ENCODE assay signal across 25 mouse cellular contexts in the genomic region with DNA sequence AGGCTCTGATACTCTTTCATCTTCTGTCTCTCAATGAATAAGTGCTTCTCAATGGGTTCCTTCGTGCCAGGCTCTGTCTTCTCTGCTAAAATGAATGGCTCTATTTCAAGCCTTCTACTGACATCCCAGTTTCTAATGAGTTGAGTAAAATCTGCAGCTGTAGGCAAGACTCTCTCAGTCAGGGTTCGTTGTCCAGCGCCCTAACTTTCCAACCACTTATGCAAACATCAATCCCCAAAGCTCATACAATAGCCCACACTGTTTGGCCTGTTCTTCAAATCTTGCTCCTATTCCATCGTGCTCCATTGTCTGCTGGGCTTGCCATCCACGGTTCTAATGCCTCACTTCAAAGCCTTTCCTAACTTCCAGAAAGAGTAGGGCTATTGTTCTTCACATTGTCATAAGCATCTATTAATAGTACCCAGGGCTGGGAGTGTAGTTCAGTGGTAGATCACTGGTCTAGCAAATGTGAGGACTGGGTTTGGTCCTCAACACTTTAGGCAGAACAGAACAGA.
DNase-seq lines count a peak whose midpoint lies in the region; TF ChIP-seq lines count a peak whose summit lies in the region.
"Had no signal": no experiment of that assay in that cellular context is flagged by ENCODE, and none has a peak within 500 bp of the region (broad histone marks: within the 10 kb centered on the region; RNA-seq: fewer than 3 reads in every experiment).

No protein-coding gene starts in this region.

- intact Hi-C loops in left cerebral cortex, adult 2 months (cut with DNase I) = loop anchor here (2.0 to 10.0 kb wide), 3 partner anchors 156 to 379 kb away; partner anchors contain the start of gene 1700056E22Rik

- H3K27ac ChIP-seq in left cerebral cortex, adult 2 months = no peak overlapping the region
- H3K27ac ChIP-seq: forebrain, embryonic 13.5 days; hindbrain, embryonic 10.5 days; hindbrain, embryonic 15.5 days; kidney, embryonic 15.5 days; limb, embryonic 10.5 days; limb, embryonic 15.5 days; liver, embryonic 13.5 days; macrophage; midbrain, embryonic 13.5 days had no signal

- peak; percentile 2 for DNase-seq in cerebellum, adult 11-12 months
- DNase-seq in cerebellum, postnatal 25 days = no peak
- DNase-seq in heart, adult 11 months = peak; percentile 60
- no peak for DNase-seq in heart, adult 8-10 months (ENCODE audit: low spot score)
- DNase-seq in left cerebral cortex, adult 9 months (ENCODE audit: low spot score in 2 of 2) = peak; percentile 10 to 16
- no peak for DNase-seq in left cerebral cortex, adult 2 months (ENCODE audit: extremely low spot score in 1 of 2, low spot score in 2 of 2)
- peak; percentile 42 for DNase-seq in layer of hippocampus, adult 9-11 months
- no peak for DNase-seq in ovary, postnatal 14 days (ENCODE audit: low spot score)
- DNase-seq: adrenal gland, adult 8-10 months; cerebellum, adult 11 months; cerebellum, postnatal 36 days; heart, postnatal 14 days; kidney, adult 18-20 months; kidney, postnatal 25 days; liver, embryonic 13.5 days; lung, adult 18-20 months had no signal

- TF ChIP-seq CTCF in left cerebral cortex, adult 2 months (IDR thresholded peaks at IDR 0.05) = no peak

- H3K4me3 ChIP-seq in left cerebral cortex, adult 2 months = no peak overlapping the region
- H3K4me3 ChIP-seq: forebrain, embryonic 13.5 days; hindbrain, embryonic 10.5 days; hindbrain, embryonic 15.5 days; kidney, embryonic 15.5 days; limb, embryonic 10.5 days; limb, embryonic 15.5 days; liver, embryonic 13.5 days; midbrain, embryonic 13.5 days; neural tube, embryonic 13.5 days had no signal

Comparison
In these comparisons a context has a peak if more than half of its experiments do, and no peak if none do; other contexts are left out.
1. DNase-seq: peak in cerebellum, adult 11-12 months (single experiment), heart, adult 11 months (single experiment), left cerebral cortex, adult 9 months (2 of 2) and layer of hippocampus, adult 9-11 months (single experiment); none in cerebellum, postnatal 25 days (0 of 2), heart, adult 8-10 months (single experiment), left cerebral cortex, adult 2 months (0 of 2) and ovary, postnatal 14 days (single experiment).